Mouse (Mus musculus) lung, postnatal 0 days (tissue): ENCODE results near the gene Grik3.

ENCODE experiments used
- CTCF ChIP-seq: IDR thresholded peaks from 2 replicates; pipeline ENCODE4 v1.5.1; 2016; ENCODE audit warnings: antibody characterized with exemption, mild to moderate bottlenecking
- EP300 ChIP-seq: IDR thresholded peaks from 2 replicates; pipeline ENCODE4 v1.6.1; 2016; ENCODE audit warnings: antibody characterized with exemption, mild to moderate bottlenecking, control low read depth

GRCm38 (mm10) chr4:125543171-125543570 is 52.7 kb downstream of the Grik3 start:
- no peak for TF ChIP-seq CTCF
- no peak for TF ChIP-seq EP300
